Mouse (Mus musculus) cortical plate, adult 2 months (tissue): ENCODE results near the gene Cmtm2b.

Source experiments
- CTCF ChIP-seq: fragments of 200-500 bp; IDR thresholded peaks from 2 replicates; pipeline ENCODE4 v1.5.1; 2011; ENCODE audit warnings: mild to moderate bottlenecking, control low read depth, low read length; ENCODE audit not compliant: insufficient read depth; ENCODE audit errors: extremely low read depth
- POLR2A ChIP-seq: fragments of 200-500 bp; IDR thresholded peaks from 2 replicates; pipeline ENCODE4 v1.6.1; 2011; ENCODE audit warnings: mild to moderate bottlenecking, low read length, control low read depth; ENCODE audit not compliant: insufficient read depth; ENCODE audit errors: extremely low read depth

DNA sequence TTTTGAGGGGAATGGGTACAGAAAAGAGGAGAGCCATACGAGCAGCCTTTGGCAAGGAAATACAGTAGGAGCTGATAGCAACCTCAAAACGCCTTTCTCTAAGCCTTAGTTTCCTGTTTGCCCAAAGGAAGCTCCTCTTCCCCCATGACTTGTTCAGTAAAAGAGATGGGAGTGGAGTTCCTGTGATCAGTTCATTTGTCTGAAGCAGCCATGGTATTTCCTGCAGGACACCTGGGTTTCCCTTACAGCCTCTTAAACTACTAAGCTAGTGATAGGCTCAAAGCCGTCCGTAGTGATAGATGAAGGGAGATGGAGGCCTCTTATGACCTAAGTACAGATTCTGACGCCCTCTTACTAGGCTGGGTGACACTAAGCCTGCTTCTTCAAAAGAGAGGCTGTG lies 20.4 kb downstream of the Cmtm2b start:
- no peak for TF ChIP-seq CTCF
- no peak for TF ChIP-seq POLR2A
